Mouse (Mus musculus) stomach, embryonic 15.5 days (tissue): Measurements from ENCODE around the gene Elmo2. TPM values are rescaled to one million over a fixed set of nuclear protein-coding genes. Genes with fewer than 3 reads are reported as not detected.

Experiments
- ATAC-seq: fragments of 200-750 bp; cut with Nextera tagmentation; 2 replicates; pipeline ENCODE4 v1.8.0; 2017; ENCODE audit warnings: low read depth, moderate number of reproducible peaks, moderate TSS enrichment; ENCODE audit not compliant: insufficient read depth, low FRiP score
- H3K27ac ChIP-seq: fragments of 300-500 bp; sonication (generic); 2 replicates; pipeline ENCODE4 v1.5.1; 2015; ENCODE audit warnings: mild to moderate bottlenecking, inconsistent platforms
- H3K27me3 ChIP-seq: fragments of 300-500 bp; sonication (generic); replicated peaks from 2 replicates; pipeline ENCODE4 v1.6.1; 2015; ENCODE audit warnings: inconsistent platforms
- H3K36me3 ChIP-seq: fragments of 300-500 bp; sonication (generic); 2 replicates; pipeline ENCODE4 v1.6.1; 2015; ENCODE audit warnings: inconsistent platforms
- H3K4me1 ChIP-seq: fragments of 300-500 bp; sonication (generic); 2 replicates; pipeline ENCODE4 v1.6.1; 2015; ENCODE audit warnings: inconsistent platforms
- H3K4me2 ChIP-seq: fragments of 300-500 bp; sonication (generic); 2 replicates; pipeline ENCODE4 v1.6.1; 2015; ENCODE audit warnings: mild to moderate bottlenecking, inconsistent platforms
- H3K4me3 ChIP-seq: fragments of 300-500 bp; sonication (generic); replicated peaks from 2 replicates; pipeline ENCODE4 v1.5.1; 2015; ENCODE audit warnings: inconsistent platforms
- H3K9ac ChIP-seq: fragments of 300-500 bp; sonication (generic); 2 replicates; pipeline ENCODE4 v1.6.1; 2015; ENCODE audit warnings: inconsistent platforms
- H3K9me3 ChIP-seq: fragments of 300-500 bp; sonication (generic); 2 replicates; pipeline ENCODE4 v1.6.1; 2016; ENCODE audit warnings: inconsistent platforms
- WGBS: fragments of 180-500 bp; shearing (Covaris S2); methylation state at CpG from one replicate; pipeline ENCODE4 v1.1.7; 2015; 5-methylcytosine and 5-hydroxymethylcytosine counted together
- polyA plus RNA-seq: library from polyadenylated mRNA; unstranded; fragments of >200 nt; fragmentation: Nextera tagmentation; extraction: Ambion mirVana; gene quantifications from 2 replicates; pipeline ENCODE4 v1.2.1, GENCODE M21; 2015

The Elmo2 gene
- polyA plus RNA-seq, 1 experiment from 2014 or later: 53.2 TPM

GRCm38 (mm10) chr2:165321981-165322735 is 4.1 kb downstream of the Elmo2 start:
- 84% methylated on average over 22 of the region's 22 CpGs for WGBS
- H3K9me3 ChIP-seq: no peaks in the 10 kb centered on the region
- no peak for ATAC-seq
- no peak overlapping the region for H3K4me2 ChIP-seq
- 0 out of 2 replicates have a peak overlapping the region, but pooled peaks have one; percentile 6 for H3K9ac ChIP-seq
- peak overlapping the region; percentile 73; the same call in 1 of the 2 replicates for H3K27ac ChIP-seq
- H3K4me3 ChIP-seq: no peak overlapping the region
- H3K4me1 ChIP-seq: peaks cover 61% of the 10 kb centered on the region
- no peaks in the 10 kb centered on the region for H3K36me3 ChIP-seq
- H3K27me3 ChIP-seq: no peaks in the 10 kb centered on the region

GRCm38 (mm10) chr2:165321381-165321888 is 4.8 kb downstream of the Elmo2 start:
- H3K27me3 ChIP-seq: no peaks in the 10 kb centered on the region
- peak overlapping the region; percentile 3; the same call in 1 of the 2 replicates for H3K4me2 ChIP-seq
- H3K4me1 ChIP-seq: peaks cover 65% of the 10 kb centered on the region
- H3K9me3 ChIP-seq: no peaks in the 10 kb centered on the region
- no peak overlapping the region for H3K4me3 ChIP-seq
- 64% methylated on average over 8 of the region's 8 CpGs for WGBS
- peak overlapping the region; percentile 73 for H3K27ac ChIP-seq
- no peaks in the 10 kb centered on the region for H3K36me3 ChIP-seq
- ATAC-seq: no peak
- no peak overlapping the region for H3K9ac ChIP-seq

- no peak for ATAC-seq
- no peak overlapping the region for H3K9ac ChIP-seq
- no peaks in the 10 kb centered on the region for H3K9me3 ChIP-seq
- H3K4me3 ChIP-seq: no peak overlapping the region
- WGBS: 62% methylated on average over 12 of the region's 12 CpGs
- peaks cover 5% of the 10 kb centered on the region; the same call in 1 of the 2 replicates for H3K36me3 ChIP-seq
- no peak overlapping the region; the same call in 1 of the 2 replicates for H3K4me2 ChIP-seq
- peaks cover 67% of the 10 kb centered on the region for H3K4me1 ChIP-seq
- H3K27ac ChIP-seq: peak overlapping the region; percentile 73
- no peaks in the 10 kb centered on the region for H3K27me3 ChIP-seq
Observed at GRCm38 (mm10) chr2:165320531-165321150, 5.6 kb downstream of the Elmo2 start.

GRCm38 (mm10) chr2:165319503-165319902 is 6.8 kb downstream of the Elmo2 start:
- H3K9me3 ChIP-seq: no peaks in the 10 kb centered on the region
- H3K36me3 ChIP-seq: peaks cover 16% of the 10 kb centered on the region; the same call in 1 of the 2 replicates
- H3K4me3 ChIP-seq: no peak overlapping the region
- H3K9ac ChIP-seq: no peak overlapping the region
- H3K27me3 ChIP-seq: no peaks in the 10 kb centered on the region
- H3K4me2 ChIP-seq: no peak overlapping the region
- H3K4me1 ChIP-seq: peaks cover 55% of the 10 kb centered on the region
- 47% methylated on average over 4 of the region's 4 CpGs for WGBS
- H3K27ac ChIP-seq: 0 out of 2 replicates have a peak overlapping the region, but pooled peaks have one; percentile 16
- no peak for ATAC-seq

GRCm38 (mm10) chr2:165318941-165319340 is 7.3 kb downstream of the Elmo2 start:
- Histone ChIP-seq H3K4me3 (no peak overlapping the region), H3K4me1 (peaks cover 50% of the 10 kb centered on the region), H3K36me3 (peaks cover 18% of the 10 kb centered on the region; the same call in 1 of the 2 replicates), H3K27me3 (no peaks in the 10 kb centered on the region), H3K27ac (0 out of 2 replicates have a peak overlapping the region, but pooled peaks have one; percentile 16), H3K9ac (no peak overlapping the region; the same call in 1 of the 2 replicates), H3K4me2 (0 out of 2 replicates have a peak overlapping the region, but pooled peaks have one; percentile 6), H3K9me3 (no peaks in the 10 kb centered on the region)
- no peak for ATAC-seq
- 74% methylated on average over 7 of the region's 7 CpGs for WGBS

- WGBS: 40% methylated on average over 16 of the region's 16 CpGs
Observed at GRCm38 (mm10) chr2:165317621-165318263, 8.5 kb downstream of the Elmo2 start.

GRCm38 (mm10) chr2:165316837-165317473 is 9.3 kb downstream of the Elmo2 start:
- H3K4me1 ChIP-seq: peaks cover 43% of the 10 kb centered on the region
- no peak overlapping the region for H3K9ac ChIP-seq
- peak overlapping the region; percentile 59 for H3K27ac ChIP-seq
- 0 out of 2 replicates have a peak overlapping the region, but pooled peaks have one; percentile 1 for H3K4me2 ChIP-seq
- H3K9me3 ChIP-seq: no peaks in the 10 kb centered on the region
- no peak overlapping the region for H3K4me3 ChIP-seq
- WGBS: 14% methylated on average over 9 of the region's 9 CpGs
- H3K27me3 ChIP-seq: no peaks in the 10 kb centered on the region
- H3K36me3 ChIP-seq: peaks cover 28% of the 10 kb centered on the region
- peak; percentile 72 for ATAC-seq

More at GRCm38 (mm10) chr2:165317621-165318263, 8.5 kb downstream of the Elmo2 start:
- peaks cover 47% of the 10 kb centered on the region for H3K4me1 ChIP-seq
- no peak for ATAC-seq
- H3K4me3 ChIP-seq: no peak overlapping the region
- H3K9me3 ChIP-seq: no peaks in the 10 kb centered on the region
- H3K27me3 ChIP-seq: no peaks in the 10 kb centered on the region
- H3K36me3 ChIP-seq: peaks cover 21% of the 10 kb centered on the region
- H3K27ac ChIP-seq: peak overlapping the region; percentile 59
- H3K4me2 ChIP-seq: 0 out of 2 replicates have a peak overlapping the region, but pooled peaks have one; percentile 1
- no peak overlapping the region for H3K9ac ChIP-seq

GRCm38 (mm10) chr2:165316204-165316603 is 10.1 kb downstream of the Elmo2 start:
- Histone ChIP-seq H3K9me3 (no peaks in the 10 kb centered on the region), H3K4me3 (no peak overlapping the region), H3K9ac (no peak overlapping the region), H3K36me3 (peaks cover 36% of the 10 kb centered on the region), H3K4me1 (peaks cover 35% of the 10 kb centered on the region), H3K27ac (peak overlapping the region; percentile 59; the same call in 1 of the 2 replicates), H3K4me2 (no peak overlapping the region), H3K27me3 (no peaks in the 10 kb centered on the region)
- ATAC-seq: no peak
- 48% methylated on average over 10 of the region's 10 CpGs for WGBS

- 90% methylated on average over 8 of the region's 8 CpGs for WGBS
- H3K36me3 ChIP-seq: peaks cover 46% of the 10 kb centered on the region
Observed at GRCm38 (mm10) chr2:165314197-165314596, 12.1 kb downstream of the Elmo2 start.

GRCm38 (mm10) chr2:165312381-165312780 is 13.9 kb downstream of the Elmo2 start:
- Histone ChIP-seq H3K9me3 (no peaks in the 10 kb centered on the region), H3K4me3 (no peak overlapping the region), H3K4me1 (peaks cover 12% of the 10 kb centered on the region), H3K36me3 (peaks cover 50% of the 10 kb centered on the region), H3K9ac (no peak overlapping the region), H3K4me2 (no peak overlapping the region), H3K27me3 (no peaks in the 10 kb centered on the region), H3K27ac (no peak overlapping the region)
- 66% methylated on average over 7 of the region's 7 CpGs for WGBS
- ATAC-seq: no peak

More at GRCm38 (mm10) chr2:165314197-165314596, 12.1 kb downstream of the Elmo2 start:
- ATAC-seq: no peak
- Histone ChIP-seq H3K9ac (no peak overlapping the region), H3K27me3 (no peaks in the 10 kb centered on the region), H3K4me3 (no peak overlapping the region), H3K9me3 (no peaks in the 10 kb centered on the region), H3K4me1 (peaks cover 26% of the 10 kb centered on the region), H3K27ac (no peak overlapping the region), H3K4me2 (no peak overlapping the region)

- no peak overlapping the region for H3K27ac ChIP-seq
- no peak for ATAC-seq
- H3K9ac ChIP-seq: no peak overlapping the region
- peaks cover 4% of the 10 kb centered on the region for H3K4me1 ChIP-seq
- H3K27me3 ChIP-seq: no peaks in the 10 kb centered on the region
- no peak overlapping the region for H3K4me2 ChIP-seq
- WGBS: 91% methylated on average over 12 of the region's 12 CpGs
- H3K36me3 ChIP-seq: peaks cover 50% of the 10 kb centered on the region
- no peak overlapping the region for H3K4me3 ChIP-seq
- no peaks in the 10 kb centered on the region for H3K9me3 ChIP-seq
Observed at GRCm38 (mm10) chr2:165311577-165311976, 14.7 kb downstream of the Elmo2 start.
